9 mouse cellular contexts compared by ENCODE assay signal in genomic region chr8:120282465-120282864, GRCm38 (mm10). TPM values are rescaled to one million over a fixed set of nuclear protein-coding genes. Genes with fewer than 3 reads are reported as not detected.
DNase-seq lines count a peak whose midpoint lies in the region; ATAC-seq and TF ChIP-seq lines count a peak whose summit lies in the region.
"Had no signal": no experiment of that assay in that cellular context is flagged by ENCODE, and none has a peak within 500 bp of the region (broad histone marks: within the 10 kb centered on the region; RNA-seq: fewer than 3 reads in every experiment).

No protein-coding gene starts in this region.

- WGBS in forebrain, embryonic 11.5 days, result 50% methylated on average over 5 of the region's 5 CpGs
- WGBS in forebrain, embryonic 15.5 days, result 70% methylated on average over 5 of the region's 5 CpGs
- WGBS in kidney, postnatal 0 days, result 27% methylated on average over 5 of the region's 5 CpGs
- WGBS in forebrain, embryonic 14.5 days, result 52% methylated on average over 5 of the region's 5 CpGs
- 45% methylated on average over 5 of the region's 5 CpGs for WGBS in midbrain, embryonic 14.5 days
- 58% methylated on average over 5 of the region's 5 CpGs for WGBS in cerebellum, adult 2 months

- no peak overlapping the region for H3K4me2 ChIP-seq in forebrain, embryonic 11.5 days (ENCODE audit: low read depth, low read length, severe bottlenecking)
- no peak overlapping the region for H3K4me2 ChIP-seq in forebrain, embryonic 15.5 days (replicated peaks)
- H3K4me2 ChIP-seq in kidney, postnatal 0 days (ENCODE audit: low read length), result no peak overlapping the region
- no peak overlapping the region for H3K4me2 ChIP-seq in forebrain, embryonic 14.5 days (ENCODE audit: low read length)
- no peak overlapping the region for H3K4me2 ChIP-seq in midbrain, embryonic 14.5 days (ENCODE audit: low read length)

- H3K4me1 ChIP-seq in forebrain, embryonic 11.5 days (replicated peaks; ENCODE audit: control insufficient read depth, insufficient read depth, low read length), result peaks cover 19% of the 10 kb centered on the region
- H3K4me1 ChIP-seq in forebrain, embryonic 15.5 days, result peaks cover 51% of the 10 kb centered on the region
- H3K4me1 ChIP-seq in kidney, postnatal 0 days (replicated peaks; ENCODE audit: insufficient read depth, low read length), result peaks cover 33% of the 10 kb centered on the region
- peaks cover 25% of the 10 kb centered on the region for H3K4me1 ChIP-seq in forebrain, embryonic 14.5 days (ENCODE audit: control insufficient read depth, insufficient read depth, low read length)
- H3K4me1 ChIP-seq in midbrain, embryonic 14.5 days (ENCODE audit: control insufficient read depth, insufficient read depth, low read length), result peaks cover 39% of the 10 kb centered on the region
- H3K4me1 ChIP-seq in cerebellum, adult 2 months (ENCODE audit: control insufficient read depth, insufficient read depth, low read length), result peaks cover 8% of the 10 kb centered on the region

- TF ChIP-seq POLR2A in cerebellum, adult 2 months (IDR thresholded peaks at IDR 0.05; ENCODE audit: borderline replicate concordance, insufficient read depth, low read length), result no peak

- no peak overlapping the region for H3K9ac ChIP-seq in forebrain, embryonic 11.5 days (ENCODE audit: low read length)
- no peak overlapping the region for H3K9ac ChIP-seq in forebrain, embryonic 15.5 days (replicated peaks)
- no peak overlapping the region for H3K9ac ChIP-seq in kidney, postnatal 0 days (ENCODE audit: low read depth, low read length)
- 0 out of 2 replicates have a peak overlapping the region, but pooled peaks have one; percentile 9 for H3K9ac ChIP-seq in forebrain, embryonic 14.5 days (ENCODE audit: low read length)
- H3K9ac ChIP-seq in midbrain, embryonic 14.5 days (replicated peaks; ENCODE audit: low read length), result no peak overlapping the region

- DNase-seq in forebrain, embryonic 11.5 days (ENCODE audit: low spot score), result no peak
- DNase-seq in kidney, postnatal 0 days (ENCODE audit: low spot score), result no peak
- DNase-seq in kidney, adult 18-20 months, result no peak
- no peak for DNase-seq in forebrain, embryonic 14.5 days (ENCODE audit: low spot score)
- no peak for DNase-seq in midbrain, embryonic 14.5 days
- DNase-seq in cerebellum, adult 2 months, result no peak
- no peak for DNase-seq in Muller cell, postnatal 12 days (ENCODE audit: inconsistent ontology term)
- DNase-seq: cerebellum, adult 11 months had no signal

- H3K9me3 ChIP-seq in forebrain, embryonic 11.5 days (ENCODE audit: control insufficient read depth, low read length), result no peaks in the 10 kb centered on the region
- H3K9me3 ChIP-seq in forebrain, embryonic 15.5 days, result no peaks in the 10 kb centered on the region
- H3K9me3 ChIP-seq in kidney, postnatal 0 days (replicated peaks; ENCODE audit: low read length), result no peaks in the 10 kb centered on the region
- H3K9me3 ChIP-seq in forebrain, embryonic 14.5 days (replicated peaks; ENCODE audit: control insufficient read depth, low read length), result no peaks in the 10 kb centered on the region
- H3K9me3 ChIP-seq in midbrain, embryonic 14.5 days (ENCODE audit: control insufficient read depth, low read length), result no peaks in the 10 kb centered on the region

- 0 out of 2 replicates have a peak overlapping the region, but pooled peaks have one; percentile 19 for H3K27ac ChIP-seq in forebrain, embryonic 11.5 days (ENCODE audit: low read depth, low read length)
- H3K27ac ChIP-seq in forebrain, embryonic 15.5 days (replicated peaks), result no peak overlapping the region; the same call in 1 of the 2 replicates
- H3K27ac ChIP-seq in kidney, postnatal 0 days, result 0 out of 2 replicates have a peak overlapping the region, but pooled peaks have one; percentile 19
- H3K27ac ChIP-seq in forebrain, embryonic 14.5 days (ENCODE audit: low read depth, low read length), result no peak overlapping the region
- H3K27ac ChIP-seq in midbrain, embryonic 14.5 days (replicated peaks; ENCODE audit: low read depth, low read length), result 0 out of 2 replicates have a peak overlapping the region, but pooled peaks have one; percentile 32
- no peak overlapping the region for H3K27ac ChIP-seq in cerebellum, adult 2 months (ENCODE audit: insufficient read depth, low read length)

- H3K27me3 ChIP-seq in forebrain, embryonic 11.5 days (ENCODE audit: control insufficient read depth, insufficient read depth, low read length), result no peaks in the 10 kb centered on the region
- H3K27me3 ChIP-seq in forebrain, embryonic 15.5 days, result no peaks in the 10 kb centered on the region
- H3K27me3 ChIP-seq in kidney, postnatal 0 days (ENCODE audit: insufficient read depth, low read length), result no peaks in the 10 kb centered on the region
- no peaks in the 10 kb centered on the region for H3K27me3 ChIP-seq in forebrain, embryonic 14.5 days (replicated peaks; ENCODE audit: control insufficient read depth, insufficient read depth, low read length)
- H3K27me3 ChIP-seq in midbrain, embryonic 14.5 days (ENCODE audit: control insufficient read depth, insufficient read depth, low read length), result no peaks in the 10 kb centered on the region; the same call in 1 of the 2 replicates
- no peaks in the 10 kb centered on the region for H3K27me3 ChIP-seq in cerebellum, adult 2 months (ENCODE audit: control insufficient read depth, insufficient read depth, low read length)

- ATAC-seq in forebrain, embryonic 11.5 days (replicated peaks; ENCODE audit: low FRiP score), result no peak
- no peak for ATAC-seq in forebrain, embryonic 15.5 days (replicated peaks)
- ATAC-seq in kidney, postnatal 0 days (replicated peaks; ENCODE audit: low FRiP score, low read depth), result no peak
- ATAC-seq in forebrain, embryonic 14.5 days, result no peak
- no peak for ATAC-seq in midbrain, embryonic 14.5 days (ENCODE audit: low FRiP score, low TSS enrichment)

- TF ChIP-seq CTCF in kidney, postnatal 0 days (IDR thresholded peaks at IDR 0.05; ENCODE audit: low read depth), result no peak
- TF ChIP-seq CTCF in cerebellum, adult 2 months (IDR thresholded peaks at IDR 0.05; ENCODE audit: borderline replicate concordance, insufficient read depth, low read depth, low read length), result no peak

- no peaks in the 10 kb centered on the region for H3K36me3 ChIP-seq in forebrain, embryonic 11.5 days (ENCODE audit: control insufficient read depth, insufficient read depth, low read length)
- no peaks in the 10 kb centered on the region for H3K36me3 ChIP-seq in forebrain, embryonic 15.5 days
- H3K36me3 ChIP-seq in kidney, postnatal 0 days (ENCODE audit: insufficient read depth, low read length), result no peaks in the 10 kb centered on the region
- no peaks in the 10 kb centered on the region for H3K36me3 ChIP-seq in forebrain, embryonic 14.5 days (ENCODE audit: control insufficient read depth, insufficient read depth, low read length)
- H3K36me3 ChIP-seq in midbrain, embryonic 14.5 days (ENCODE audit: control insufficient read depth, insufficient read depth, low read length), result no peaks in the 10 kb centered on the region

- H3K4me3 ChIP-seq in forebrain, embryonic 11.5 days (ENCODE audit: low read depth, low read length), result no peak overlapping the region
- H3K4me3 ChIP-seq in forebrain, embryonic 15.5 days, result no peak overlapping the region
- H3K4me3 ChIP-seq in kidney, postnatal 0 days (replicated peaks; ENCODE audit: low read depth, low read length), result no peak overlapping the region
- no peak overlapping the region for H3K4me3 ChIP-seq in forebrain, embryonic 14.5 days (ENCODE audit: low read depth, low read length)
- no peak overlapping the region for H3K4me3 ChIP-seq in midbrain, embryonic 14.5 days (replicated peaks; ENCODE audit: low read depth, low read length)
- H3K4me3 ChIP-seq in cerebellum, adult 2 months (replicated peaks; ENCODE audit: insufficient read depth, low read depth, low read length), result no peak overlapping the region

RNA-seq across cellular contexts. Expression of gene Gse1, which starts 54.2 kb away (rescaled TPM):
- 22.2 and 23.6 TPM in 2 replicates for polyA plus RNA-seq in forebrain, embryonic 11.5 days (2014; fragmentation: Nextera tagmentation; extraction: Ambion mirVana)
- polyA plus RNA-seq in forebrain, embryonic 15.5 days (2015; fragmentation: Nextera tagmentation; extraction: Ambion mirVana), result 31.3 and 32.7 TPM in 2 replicates
- polyA plus RNA-seq in kidney, postnatal 0 days (2015; fragmentation: Nextera tagmentation; extraction: Ambion mirVana), result 5.9 and 8.4 TPM in 2 replicates
- polyA plus RNA-seq in forebrain, embryonic 14.5 days (2014; fragmentation: Nextera tagmentation; extraction: Ambion mirVana), result 22.6 and 33.6 TPM in 2 replicates
- 28.6 and 29.0 TPM in 2 replicates for polyA plus RNA-seq in midbrain, embryonic 14.5 days (2014; fragmentation: Nextera tagmentation; extraction: Ambion mirVana)
- polyA plus RNA-seq in cerebellum, adult 2 months (2012; rRNA removed), result 52.4 and 58.4 TPM in 2 replicates

Comparison
In these comparisons a context has a peak if more than half of its experiments do, and no peak if none do; other contexts are left out.
1. H3K27ac ChIP-seq: peak in forebrain, embryonic 11.5 days (single experiment), kidney, postnatal 0 days (single experiment) and midbrain, embryonic 14.5 days (single experiment); none in forebrain, embryonic 15.5 days (single experiment), forebrain, embryonic 14.5 days (single experiment) and cerebellum, adult 2 months (single experiment).